Mouse (Mus musculus): Measurements from ENCODE around the gene Car3. TPM values are rescaled to one million over a fixed set of nuclear protein-coding genes. Genes with fewer than 3 reads are reported as not detected.

Car3 gene
- polyA plus RNA-seq, 1 experiment from 2014 or later, result 49.6 TPM

- Histone ChIP-seq H3K27me3 (no peaks in the 10 kb centered on the region), H3K4me3 (replicated peaks) (no peak overlapping the region), H3K4me1 (no peaks in the 10 kb centered on the region), H3K9ac (no peak overlapping the region), H3K4me2 (replicated peaks) (no peak overlapping the region), H3K9me3 (replicated peaks) (no peaks in the 10 kb centered on the region), H3K27ac (replicated peaks) (no peak overlapping the region), H3K36me3 (no peaks in the 10 kb centered on the region)
- no peak for ATAC-seq (ENCODE audit: insufficient number of reproducible peaks, low FRiP score, low TSS enrichment, low read depth)
- 85% methylated on average over 7 of the region's 7 CpGs for WGBS
Measured at GRCm38 (mm10) chr3:14877251-14877909, 14.1 kb downstream of the Car3 start.

- ATAC-seq (ENCODE audit: insufficient number of reproducible peaks, low FRiP score, low TSS enrichment, low read depth), result no peak
Measured at GRCm38 (mm10) chr3:14878749-14879223, 15.5 kb downstream of the Car3 start.

DNA sequence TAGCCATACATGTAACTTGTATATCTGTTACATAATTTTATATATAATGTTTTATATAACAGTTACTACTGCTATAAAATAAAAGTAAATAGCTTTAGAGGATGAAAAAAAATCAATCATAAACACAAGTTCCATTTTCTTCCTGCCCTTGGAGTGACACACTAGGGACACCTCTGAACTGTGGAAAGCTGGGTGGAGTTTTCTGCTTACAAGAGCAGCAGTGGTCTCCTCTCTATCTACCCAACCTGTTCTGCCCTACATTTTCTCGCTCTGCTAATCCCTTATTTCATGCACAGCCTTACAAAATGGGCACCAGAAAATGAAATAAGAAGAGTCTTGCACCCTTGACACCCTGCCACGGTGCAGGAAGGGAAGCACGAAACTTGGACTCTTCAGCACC, 16.0 kb downstream of the Car3 start:
- Histone ChIP-seq H3K9ac (no peak overlapping the region), H3K4me1 (no peaks in the 10 kb centered on the region), H3K9me3 (replicated peaks) (no peaks in the 10 kb centered on the region), H3K27ac (replicated peaks) (no peak overlapping the region), H3K36me3 (no peaks in the 10 kb centered on the region), H3K27me3 (no peaks in the 10 kb centered on the region; the same call in 1 of the 2 replicates), H3K4me2 (replicated peaks) (no peak overlapping the region), H3K4me3 (replicated peaks) (no peak overlapping the region)
- 79% methylated on average over 3 of the region's 3 CpGs for WGBS
- no peak for ATAC-seq (ENCODE audit: insufficient number of reproducible peaks, low FRiP score, low TSS enrichment, low read depth)

More at GRCm38 (mm10) chr3:14878749-14879223, 15.5 kb downstream of the Car3 start:
- 73% methylated on average over 6 of the region's 6 CpGs for WGBS
- Histone ChIP-seq H3K36me3 (no peaks in the 10 kb centered on the region), H3K4me1 (no peaks in the 10 kb centered on the region), H3K4me3 (replicated peaks) (no peak overlapping the region), H3K9ac (no peak overlapping the region), H3K27me3 (no peaks in the 10 kb centered on the region; the same call in 1 of the 2 replicates), H3K4me2 (replicated peaks) (no peak overlapping the region), H3K9me3 (replicated peaks) (no peaks in the 10 kb centered on the region), H3K27ac (replicated peaks) (no peak overlapping the region)

DNA sequence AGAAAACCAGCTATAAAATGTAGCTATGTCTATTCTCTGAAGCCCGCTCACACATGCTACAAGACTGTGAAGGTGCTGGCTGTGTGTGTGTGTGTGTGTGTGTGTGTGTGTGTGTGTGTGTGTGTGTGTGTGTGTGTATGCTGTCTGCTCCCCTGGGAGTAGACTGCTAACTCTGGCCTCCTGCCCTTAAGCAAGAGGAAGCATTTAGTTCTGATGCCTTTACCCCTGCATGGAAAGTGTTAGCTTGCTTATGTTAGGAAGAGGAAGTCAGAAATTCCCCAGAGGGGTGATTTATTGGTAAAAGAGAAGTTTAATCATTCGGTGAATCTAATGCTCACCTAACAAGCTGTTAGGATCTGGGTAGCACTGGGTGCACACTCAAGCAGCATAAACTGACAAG, 17.0 kb downstream of the Car3 start:
- H3K36me3 ChIP-seq, result no peaks in the 10 kb centered on the region
- no peak overlapping the region for H3K4me2 ChIP-seq (replicated peaks)
- WGBS, result 49% methylated on average over 2 of the region's 2 CpGs
- H3K9me3 ChIP-seq (replicated peaks), result no peaks in the 10 kb centered on the region
- H3K4me3 ChIP-seq (replicated peaks), result no peak overlapping the region
- no peaks in the 10 kb centered on the region for H3K4me1 ChIP-seq
- H3K9ac ChIP-seq, result no peak overlapping the region
- no peak for ATAC-seq (ENCODE audit: insufficient number of reproducible peaks, low FRiP score, low TSS enrichment, low read depth)
- no peak overlapping the region for H3K27ac ChIP-seq (replicated peaks)
- no peaks in the 10 kb centered on the region; the same call in 1 of the 2 replicates for H3K27me3 ChIP-seq

DNA sequence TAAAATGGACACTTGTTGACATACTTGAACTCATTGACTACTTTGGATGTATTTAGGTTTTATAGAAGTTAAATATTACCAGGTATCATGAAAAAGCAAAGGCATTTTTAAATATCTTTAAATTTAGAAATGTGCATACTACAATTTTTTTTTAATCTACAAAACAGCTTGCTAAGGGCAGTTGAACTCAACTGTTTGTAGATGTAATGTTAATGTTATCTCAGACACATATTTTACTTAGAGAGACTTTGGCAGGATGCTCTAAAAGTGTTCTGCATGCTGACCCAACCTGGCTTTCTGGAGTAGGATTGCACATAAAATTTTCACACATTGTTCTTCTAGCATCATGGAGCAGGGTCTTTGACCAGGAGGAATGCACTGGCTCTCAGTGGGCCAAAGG, 18.7 kb downstream of the Car3 start:
- peaks cover 6% of the 10 kb centered on the region; the same call in 1 of the 2 replicates for H3K4me1 ChIP-seq
- H3K27ac ChIP-seq (replicated peaks), result no peak overlapping the region
- H3K27me3 ChIP-seq, result peaks cover 9% of the 10 kb centered on the region
- H3K4me3 ChIP-seq (replicated peaks), result no peak overlapping the region
- no peak for ATAC-seq (ENCODE audit: insufficient number of reproducible peaks, low FRiP score, low TSS enrichment, low read depth)
- no peak overlapping the region for H3K9ac ChIP-seq
- H3K4me2 ChIP-seq (replicated peaks), result no peak overlapping the region
- H3K36me3 ChIP-seq, result no peaks in the 10 kb centered on the region
- no peaks in the 10 kb centered on the region for H3K9me3 ChIP-seq (replicated peaks)

DNA sequence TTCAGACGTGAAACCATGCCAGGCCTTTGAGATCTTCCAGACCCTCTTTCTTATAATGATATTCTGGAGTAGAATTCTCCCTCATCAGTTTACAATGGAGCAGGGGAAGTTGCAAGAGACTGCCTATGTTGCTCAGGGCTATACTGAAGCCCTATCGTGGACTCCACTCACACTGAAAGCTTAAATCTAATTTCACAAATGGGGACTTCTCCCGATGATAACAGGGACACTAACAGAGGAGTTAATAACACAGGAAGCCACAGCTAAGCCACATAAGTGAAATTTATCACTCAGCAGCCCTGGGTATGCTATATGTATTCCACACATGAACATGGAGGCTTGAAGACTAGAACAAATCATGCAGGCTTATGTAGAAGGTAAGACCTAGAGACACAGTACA, 19.4 kb downstream of the Car3 start:
- no peak for ATAC-seq (ENCODE audit: insufficient number of reproducible peaks, low FRiP score, low TSS enrichment, low read depth)
- H3K4me3 ChIP-seq (replicated peaks), result no peak overlapping the region
- peaks cover 6% of the 10 kb centered on the region; the same call in 1 of the 2 replicates for H3K4me1 ChIP-seq
- WGBS, result 46% methylated on average over 3 of the region's 3 CpGs
- no peak overlapping the region for H3K4me2 ChIP-seq (replicated peaks)
- H3K27ac ChIP-seq (replicated peaks), result no peak overlapping the region
- no peaks in the 10 kb centered on the region for H3K9me3 ChIP-seq (replicated peaks)
- no peak overlapping the region for H3K9ac ChIP-seq
- peaks cover 17% of the 10 kb centered on the region for H3K27me3 ChIP-seq
- H3K36me3 ChIP-seq, result no peaks in the 10 kb centered on the region

- ATAC-seq (ENCODE audit: insufficient number of reproducible peaks, low FRiP score, low TSS enrichment, low read depth), result no peak
- Histone ChIP-seq H3K27ac (replicated peaks) (no peak overlapping the region), H3K36me3 (no peaks in the 10 kb centered on the region), H3K9me3 (replicated peaks) (no peaks in the 10 kb centered on the region), H3K4me1 (peaks cover 6% of the 10 kb centered on the region; the same call in 1 of the 2 replicates), H3K4me2 (replicated peaks) (no peak overlapping the region), H3K9ac (no peak overlapping the region), H3K27me3 (peaks cover 21% of the 10 kb centered on the region), H3K4me3 (replicated peaks) (no peak overlapping the region)
Measured at GRCm38 (mm10) chr3:14884826-14885225, 21.5 kb downstream of the Car3 start.

- H3K27me3 ChIP-seq, result peaks cover 21% of the 10 kb centered on the region
- peak within 1 kb of the TSS; percentile 62 for H3K4me3 ChIP-seq (replicated peaks)
- H3K27ac ChIP-seq (replicated peaks), result no peak within 1 kb of the TSS
- no peaks in the 10 kb centered on the region for H3K36me3 ChIP-seq
- peak within 1 kb of the TSS; percentile 97 for H3K4me2 ChIP-seq (replicated peaks)
- no peaks in the 10 kb centered on the region for H3K9me3 ChIP-seq (replicated peaks)
- WGBS, result under 1% methylated on average over 89 of the region's 95 CpGs
- H3K4me1 ChIP-seq, result peaks cover 6% of the 10 kb centered on the region; the same call in 1 of the 2 replicates
- peak; percentile 79 for ATAC-seq (ENCODE audit: insufficient number of reproducible peaks, low FRiP score, low TSS enrichment, low read depth)
- peak within 1 kb of the TSS; percentile 53 for H3K9ac ChIP-seq
Measured at GRCm38 (mm10) chr3:14886102-14887098, 23.1 kb downstream of the Car3 start, which contains the start of gene Car2. TSS of gene Car2 (plus strand) at chr3:14886273.

DNA sequence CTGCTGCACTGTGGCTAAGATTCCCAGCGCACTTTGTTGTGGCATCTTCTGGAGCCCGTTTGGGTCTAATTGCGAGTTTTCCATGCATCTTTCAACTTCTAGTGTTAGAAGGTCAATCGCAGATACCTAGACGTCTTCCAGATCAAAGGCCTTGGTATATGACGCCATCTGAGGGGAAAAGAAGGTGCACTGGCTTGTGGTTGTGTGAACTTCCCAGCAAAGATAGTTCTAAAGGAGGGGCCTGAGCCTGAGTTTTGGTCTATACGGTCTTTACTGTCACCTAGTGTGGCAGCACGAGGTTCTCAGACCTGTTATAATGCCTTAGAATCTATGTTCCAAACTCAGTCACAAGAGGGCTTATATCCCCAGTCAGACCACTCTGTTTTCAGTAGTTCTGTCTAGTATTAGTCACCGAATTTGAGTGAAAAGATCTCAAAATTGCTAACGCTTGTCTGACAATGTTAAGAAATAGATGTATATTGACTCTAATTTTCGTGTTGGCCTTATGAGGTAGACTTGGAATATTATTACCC, 23.9 kb downstream of the Car3 start:
- Histone ChIP-seq H3K4me1 (peaks cover 6% of the 10 kb centered on the region; the same call in 1 of the 2 replicates), H3K27ac (replicated peaks) (no peak overlapping the region), H3K36me3 (no peaks in the 10 kb centered on the region), H3K27me3 (peaks cover 21% of the 10 kb centered on the region), H3K9me3 (replicated peaks) (no peaks in the 10 kb centered on the region), H3K4me2 (replicated peaks) (peak overlapping the region; percentile 97), H3K4me3 (replicated peaks) (peak overlapping the region; percentile 62), H3K9ac (no peak overlapping the region)
- 36% methylated on average over 11 of the region's 11 CpGs for WGBS
- ATAC-seq (ENCODE audit: insufficient number of reproducible peaks, low FRiP score, low TSS enrichment, low read depth), result no peak

GRCm38 (mm10) chr3:14887686-14888295, 24.5 kb downstream of the Car3 start:
- H3K4me3 ChIP-seq (replicated peaks), result no peak overlapping the region
- no peaks in the 10 kb centered on the region for H3K36me3 ChIP-seq
- H3K27ac ChIP-seq (replicated peaks), result no peak overlapping the region
- peaks cover 21% of the 10 kb centered on the region for H3K27me3 ChIP-seq
- no peaks in the 10 kb centered on the region for H3K9me3 ChIP-seq (replicated peaks)
- no peak for ATAC-seq (ENCODE audit: insufficient number of reproducible peaks, low FRiP score, low TSS enrichment, low read depth)
- H3K9ac ChIP-seq, result no peak overlapping the region
- 70% methylated on average over 10 of the region's 10 CpGs for WGBS
- H3K4me1 ChIP-seq, result peaks cover 6% of the 10 kb centered on the region; the same call in 1 of the 2 replicates
- H3K4me2 ChIP-seq (replicated peaks), result no peak overlapping the region
